Mouse (Mus musculus) liver, embryonic 15.5 days (tissue): ENCODE measurements around the gene Nprl3. TPM values are rescaled to one million over a fixed set of nuclear protein-coding genes. Genes with fewer than 3 reads are reported as not detected.
A peak's percentile ranks its signal among the peaks of the same experiment; 100 is the strongest.
"Not testable (repeated sequence)": the region's sequence is repeated elsewhere in the genome, so short reads cannot be mapped to it uniquely, and the experiment has no call there.

Source experiments
- ATAC-seq: fragments of 200-750 bp; cut with Nextera tagmentation; 2 replicates; pipeline ENCODE4 v1.8.0; 2017; ENCODE audit warnings: moderate number of reproducible peaks, mild to moderate bottlenecking, moderate library complexity; ENCODE audit not compliant: insufficient read depth
- H3K27ac ChIP-seq: fragments of 300-500 bp; sonication (generic); replicated peaks from 2 replicates; pipeline ENCODE4 v1.5.1; 2015; ENCODE audit warnings: mild to moderate bottlenecking, inconsistent platforms
- H3K27me3 ChIP-seq: fragments of 300-500 bp; sonication (generic); 2 replicates; pipeline ENCODE4 v1.6.1; 2015; ENCODE audit warnings: mild to moderate bottlenecking, inconsistent platforms
- H3K36me3 ChIP-seq: fragments of 300-500 bp; sonication (generic); replicated peaks from 2 replicates; pipeline ENCODE4 v1.6.1; 2015; ENCODE audit warnings: moderate library complexity, mild to moderate bottlenecking, inconsistent platforms
- H3K4me1 ChIP-seq: fragments of 300-500 bp; sonication (generic); replicated peaks from 2 replicates; pipeline ENCODE4 v1.6.1; 2015; ENCODE audit warnings: inconsistent platforms
- H3K4me2 ChIP-seq: fragments of 300-500 bp; sonication (generic); 2 replicates; pipeline ENCODE4 v1.6.1; 2015; ENCODE audit warnings: moderate library complexity, mild to moderate bottlenecking, inconsistent platforms
- H3K4me3 ChIP-seq: fragments of 300-500 bp; sonication (generic); replicated peaks from 2 replicates; pipeline ENCODE4 v1.5.1; 2015; ENCODE audit warnings: mild to moderate bottlenecking, inconsistent platforms
- H3K9ac ChIP-seq: fragments of 300-500 bp; sonication (generic); 2 replicates; pipeline ENCODE4 v1.6.1; 2015; ENCODE audit warnings: moderate library complexity, mild to moderate bottlenecking, inconsistent platforms
- H3K9me3 ChIP-seq: fragments of 300-500 bp; sonication (generic); replicated peaks from 2 replicates; pipeline ENCODE4 v1.6.1; 2016; ENCODE audit warnings: inconsistent platforms
- WGBS: fragments of 180-500 bp; shearing (Covaris S2); methylation state at CpG from one replicate; pipeline ENCODE4 v1.1.7; 2015; ENCODE audit warnings: mixed read lengths; ENCODE audit not compliant: insufficient replicate concordance; 5-methylcytosine and 5-hydroxymethylcytosine counted together
- polyA plus RNA-seq: library from polyadenylated mRNA; unstranded; fragments of >200 nt; fragmentation: Nextera tagmentation; extraction: Ambion mirVana; gene quantifications from 2 replicates; pipeline ENCODE4 v1.2.1, GENCODE M21; 2015

Gene Nprl3
- polyA plus RNA-seq, 1 experiment from 2014 or later = 28.1 TPM

DNA sequence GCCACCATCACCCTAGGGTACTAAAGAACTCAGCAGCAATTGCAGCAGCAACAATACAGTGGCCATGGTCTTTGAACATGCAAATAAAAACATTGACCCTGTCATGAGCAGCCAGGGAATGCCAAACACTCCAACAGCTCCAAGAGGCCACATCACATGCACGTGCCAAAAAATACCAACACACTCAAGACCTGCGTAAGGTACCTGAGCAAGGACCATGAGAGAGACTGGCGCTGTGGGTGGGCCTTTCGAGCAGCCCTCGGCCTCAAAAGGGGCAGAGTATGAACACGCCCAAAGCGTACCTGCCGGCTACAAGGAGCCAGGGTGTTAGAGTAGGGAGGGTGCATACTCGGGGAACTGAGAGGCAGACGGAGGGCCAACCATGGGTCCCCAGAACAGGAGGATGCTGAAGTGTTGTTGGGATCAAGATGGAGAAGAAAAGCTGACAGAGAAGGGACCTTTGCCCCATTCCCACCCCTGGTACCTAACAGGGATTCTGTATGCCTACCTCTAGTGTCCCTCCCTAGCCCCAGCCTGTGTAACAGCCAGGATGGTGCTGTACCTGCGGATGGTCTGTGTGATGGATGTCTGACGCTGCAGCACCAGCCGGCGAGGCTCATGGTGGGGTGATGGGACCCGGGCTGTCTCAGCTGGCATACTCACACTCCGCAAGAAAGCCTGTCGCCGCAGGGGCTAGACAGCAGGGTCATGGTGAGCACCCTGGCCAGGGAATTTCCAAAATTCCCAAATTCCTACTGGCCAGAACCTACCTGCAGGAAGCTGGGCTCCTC lies 51.9 kb downstream of the Nprl3 start:
- H3K27me3 ChIP-seq = peaks cover 31% of the 10 kb centered on the region
- H3K4me3 ChIP-seq = no peak overlapping the region
- peaks cover 4% of the 10 kb centered on the region for H3K36me3 ChIP-seq
- H3K9me3 ChIP-seq = no peaks in the 10 kb centered on the region
- H3K9ac ChIP-seq = no peak overlapping the region
- peaks cover 13% of the 10 kb centered on the region for H3K4me1 ChIP-seq
- 81% methylated on average over 18 of the region's 18 CpGs for WGBS
- no peak overlapping the region for H3K4me2 ChIP-seq
- ATAC-seq = no peak
- no peak overlapping the region for H3K27ac ChIP-seq

DNA sequence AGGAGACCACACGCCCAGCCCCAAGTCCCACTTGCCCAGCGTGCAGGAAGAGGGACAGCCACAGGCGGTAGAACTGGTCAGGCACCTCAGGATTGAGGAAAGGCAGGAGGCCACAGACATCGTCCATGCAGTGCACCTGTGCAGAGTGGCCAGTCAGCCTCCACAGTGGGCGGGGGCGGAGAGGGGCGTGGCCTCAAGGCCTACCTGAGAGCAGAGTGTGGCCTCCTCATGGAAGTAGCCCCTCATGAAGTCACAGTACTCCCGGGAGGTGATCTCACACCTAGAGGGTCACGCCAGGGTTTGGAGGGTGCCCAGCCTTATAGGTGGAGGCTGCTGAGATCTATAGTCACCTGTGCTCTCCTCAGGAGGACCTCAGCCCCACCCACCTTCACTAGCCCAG lies 56.9 kb downstream of the Nprl3 start:
- Histone ChIP-seq H3K9me3 (no peaks in the 10 kb centered on the region), H3K27ac (no peak overlapping the region), H3K36me3 (peaks cover 41% of the 10 kb centered on the region), H3K9ac (no peak overlapping the region), H3K4me1 (peaks cover 12% of the 10 kb centered on the region), H3K4me3 (no peak overlapping the region), H3K4me2 (no peak overlapping the region), H3K27me3 (no peaks in the 10 kb centered on the region)
- ATAC-seq = no peak
- 73% methylated on average over 9 of the region's 9 CpGs for WGBS

GRCm38 (mm10) chr11:32205058-32205873 lies 62.2 kb downstream of the Nprl3 start, which contains the start of gene Snrnp25:
TSS of gene Snrnp25 (plus strand) at chr11:32205415.
- H3K4me3 ChIP-seq = peak within 1 kb of the TSS; percentile 77
- WGBS = under 1% methylated on average over 52 of the region's 52 CpGs
- H3K27ac ChIP-seq = peak within 1 kb of the TSS; percentile 89
- 0 out of 2 replicates have a peak, but pooled peaks cover 2% of the 10 kb centered on the region for H3K27me3 ChIP-seq
- peaks cover 34% of the 10 kb centered on the region for H3K36me3 ChIP-seq
- H3K4me2 ChIP-seq = peak within 1 kb of the TSS; percentile 93
- H3K4me1 ChIP-seq = peaks cover 28% of the 10 kb centered on the region
- peak; percentile 99 for ATAC-seq
- H3K9me3 ChIP-seq = no peaks in the 10 kb centered on the region
- peak within 1 kb of the TSS; percentile 82 for H3K9ac ChIP-seq

GRCm38 (mm10) chr11:32201922-32202685 lies 65.4 kb downstream of the Nprl3 start:
- Histone ChIP-seq H3K4me1 (peaks cover 47% of the 10 kb centered on the region), H3K36me3 (peaks cover 2% of the 10 kb centered on the region)
- 33% methylated on average over 11 of the region's 11 CpGs for WGBS

GRCm38 (mm10) chr11:32200992-32201391 lies 66.5 kb downstream of the Nprl3 start:
- not testable (repeated sequence) for H3K27ac ChIP-seq, H3K4me3 ChIP-seq, H3K9ac ChIP-seq, H3K9me3 ChIP-seq, H3K4me2 ChIP-seq, H3K27me3 ChIP-seq, H3K36me3 ChIP-seq, ATAC-seq
- WGBS = 52% methylated on average over 1 of the region's 1 CpGs
- peaks cover 43% of the 10 kb centered on the region for H3K4me1 ChIP-seq

More at GRCm38 (mm10) chr11:32201922-32202685, 65.4 kb downstream of the Nprl3 start:
- H3K9ac ChIP-seq = no peak overlapping the region
- no peak for ATAC-seq
- H3K9me3 ChIP-seq = no peaks in the 10 kb centered on the region
- H3K4me2 ChIP-seq = no peak overlapping the region
- 0 out of 2 replicates have a peak, but pooled peaks cover 2% of the 10 kb centered on the region for H3K27me3 ChIP-seq
- no peak overlapping the region for H3K27ac ChIP-seq
- H3K4me3 ChIP-seq = no peak overlapping the region

DNA sequence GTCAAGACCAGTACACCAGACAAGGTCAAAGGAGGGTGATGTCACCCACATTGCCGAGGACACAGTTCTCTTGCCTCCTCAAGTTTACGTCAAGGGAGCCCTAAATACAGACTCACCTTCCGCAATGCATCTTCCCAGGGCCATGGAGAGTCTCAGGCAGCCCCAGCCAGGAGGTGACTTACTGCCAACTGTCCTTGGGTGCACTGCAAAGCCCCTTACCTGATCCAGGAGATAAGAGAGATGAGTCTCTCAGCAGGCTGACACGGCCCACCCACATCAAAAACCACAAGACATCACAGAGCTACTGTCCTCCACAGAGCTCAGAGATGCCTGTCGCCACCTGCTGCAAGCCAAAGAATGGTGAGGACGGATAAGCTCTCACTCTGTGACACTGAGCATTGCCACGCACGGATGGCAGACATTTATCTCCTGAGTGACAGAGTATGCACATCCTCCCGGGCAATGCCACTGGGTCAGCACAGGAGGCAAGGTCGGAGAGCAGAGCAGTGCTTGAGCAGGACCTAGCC lies 67.4 kb downstream of the Nprl3 start, which contains the start of gene Il9r:
TSS of gene Il9r (minus strand) at position 205 of the 527 bp plus-strand sequence.
- Histone ChIP-seq H3K4me3 (no peak within 1 kb of the TSS), H3K9ac (no peak within 1 kb of the TSS), H3K27me3 (peaks cover 6% of the 10 kb centered on the region; the same call in 1 of the 2 replicates), H3K9me3 (no peaks in the 10 kb centered on the region), H3K4me2 (no peak within 1 kb of the TSS), H3K27ac (no peak within 1 kb of the TSS), H3K4me1 (peaks cover 40% of the 10 kb centered on the region), H3K36me3 (no peaks in the 10 kb centered on the region)
- ATAC-seq = no peak
- WGBS = 18% methylated on average over 10 of the region's 10 CpGs

DNA sequence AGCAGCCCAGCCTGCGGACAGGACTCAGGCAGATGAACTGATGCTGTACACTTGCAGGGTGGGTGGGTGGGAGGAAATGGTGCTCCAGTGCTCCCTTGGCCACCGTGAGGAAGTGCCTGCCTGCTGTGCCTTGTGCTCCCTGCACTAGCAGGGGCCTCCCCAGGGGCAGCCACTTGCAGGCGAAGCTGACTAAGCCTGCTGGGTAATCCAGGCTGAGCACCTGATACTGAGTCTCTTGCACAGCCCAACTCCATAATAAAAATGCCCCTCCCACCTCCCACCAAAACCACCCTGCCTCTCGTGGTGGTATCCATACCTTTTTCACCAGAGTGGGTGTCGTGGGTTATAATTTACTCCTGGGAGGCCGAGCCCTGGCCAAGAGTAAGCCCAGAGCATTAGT lies 68.3 kb downstream of the Nprl3 start:
- H3K4me2 ChIP-seq = no peak overlapping the region
- peaks cover 32% of the 10 kb centered on the region for H3K4me1 ChIP-seq
- no peak overlapping the region for H3K4me3 ChIP-seq
- no peak overlapping the region for H3K9ac ChIP-seq
- H3K36me3 ChIP-seq = no peaks in the 10 kb centered on the region
- ATAC-seq = no peak
- H3K9me3 ChIP-seq = no peaks in the 10 kb centered on the region
- H3K27me3 ChIP-seq = peaks cover 6% of the 10 kb centered on the region; the same call in 1 of the 2 replicates
- no peak overlapping the region for H3K27ac ChIP-seq
- WGBS = 35% methylated on average over 6 of the region's 6 CpGs

DNA sequence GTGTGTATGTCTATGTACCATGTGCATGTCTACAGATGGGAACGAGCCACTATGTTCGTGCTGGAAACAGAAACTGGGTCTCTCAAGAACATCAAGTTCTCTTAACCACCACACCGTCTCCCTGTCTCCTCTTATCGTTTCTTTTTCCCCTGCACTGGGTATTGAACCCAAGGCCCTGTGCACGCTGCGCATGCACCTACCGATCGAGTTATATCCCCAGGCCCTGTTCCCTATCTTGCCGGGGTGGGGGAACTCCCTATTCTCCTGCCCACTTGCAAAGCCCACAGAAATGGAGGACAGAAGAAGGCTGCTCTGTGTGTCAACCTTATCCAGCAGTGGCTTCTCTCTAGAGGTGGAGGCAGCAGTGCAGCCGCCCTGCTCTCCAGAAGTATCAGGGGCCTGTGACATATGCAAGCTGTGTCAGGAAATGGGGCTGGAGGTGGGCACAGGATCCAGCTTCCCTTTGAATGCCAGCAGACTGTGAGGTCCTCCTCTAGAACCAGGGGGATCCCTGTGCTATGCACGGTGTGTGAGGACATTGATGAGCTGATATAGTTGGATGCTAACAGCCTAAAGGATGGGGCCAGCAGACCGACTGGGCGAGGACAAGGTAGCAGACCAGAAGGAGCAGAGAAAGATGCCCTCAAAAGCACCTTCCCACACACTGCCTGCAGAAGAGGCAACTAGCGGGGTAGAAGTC lies 69.1 kb downstream of the Nprl3 start:
- Histone ChIP-seq H3K4me3 (no peak overlapping the region), H3K27ac (no peak overlapping the region), H3K27me3 (peaks cover 6% of the 10 kb centered on the region; the same call in 1 of the 2 replicates), H3K9ac (no peak overlapping the region), H3K4me2 (no peak overlapping the region), H3K4me1 (peaks cover 30% of the 10 kb centered on the region), H3K36me3 (no peaks in the 10 kb centered on the region), H3K9me3 (no peaks in the 10 kb centered on the region)
- WGBS = 47% methylated on average over 14 of the region's 14 CpGs
- ATAC-seq = no peak

DNA sequence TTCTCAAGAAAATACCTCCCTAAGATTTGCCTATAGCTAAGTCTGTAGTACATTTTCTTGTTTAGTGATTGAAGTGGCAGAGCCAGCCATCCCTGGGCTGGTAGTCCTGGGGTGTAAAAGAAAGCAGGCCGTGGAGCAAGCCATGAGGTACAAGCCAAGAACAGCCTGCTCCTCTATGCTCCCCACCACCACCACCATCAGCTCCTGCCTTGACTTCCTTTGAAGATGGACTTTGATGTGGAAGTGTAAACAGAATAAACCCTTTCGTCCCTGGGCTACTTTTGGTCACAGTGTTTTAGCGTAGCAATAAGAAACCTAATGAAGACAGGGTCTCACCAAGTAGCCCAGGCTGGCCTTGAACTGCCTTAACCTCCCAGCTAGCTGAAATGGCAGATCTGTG lies 69.7 kb downstream of the Nprl3 start:
- no peak overlapping the region for H3K4me3 ChIP-seq
- H3K36me3 ChIP-seq = no peaks in the 10 kb centered on the region
- H3K4me1 ChIP-seq = peaks cover 30% of the 10 kb centered on the region
- H3K4me2 ChIP-seq = no peak overlapping the region
- H3K9ac ChIP-seq = no peak overlapping the region
- H3K9me3 ChIP-seq = no peaks in the 10 kb centered on the region
- no peak overlapping the region for H3K27ac ChIP-seq
- no peak for ATAC-seq
- 42% methylated on average over 3 of the region's 3 CpGs for WGBS
- peaks cover 6% of the 10 kb centered on the region; the same call in 1 of the 2 replicates for H3K27me3 ChIP-seq

DNA sequence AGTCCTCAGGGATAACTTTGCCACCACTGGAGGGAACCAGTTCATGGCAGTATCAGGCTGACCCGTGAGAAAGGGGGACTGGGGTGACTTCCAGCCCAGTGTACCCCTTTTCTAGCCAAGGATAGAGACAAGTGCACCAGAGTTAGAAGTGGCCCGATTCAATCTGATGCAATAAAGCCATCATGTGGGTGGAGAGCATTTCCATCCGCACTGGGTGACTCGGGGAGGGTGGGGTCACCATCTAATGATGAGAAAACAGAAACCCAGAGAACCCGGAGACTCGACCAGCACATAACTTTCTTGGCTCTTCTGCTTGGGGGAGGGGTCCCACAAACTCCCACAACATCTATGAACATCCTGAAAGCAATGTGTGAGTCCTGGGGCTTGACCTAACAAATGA lies 70.8 kb downstream of the Nprl3 start:
- 32% methylated on average over 6 of the region's 6 CpGs for WGBS

More for the DNA sequence above, 70.8 kb downstream of the Nprl3 start:
- no peaks in the 10 kb centered on the region for H3K36me3 ChIP-seq
- ATAC-seq = no peak
- H3K4me2 ChIP-seq = no peak overlapping the region
- no peaks in the 10 kb centered on the region for H3K9me3 ChIP-seq
- H3K4me1 ChIP-seq = peaks cover 30% of the 10 kb centered on the region
- peaks cover 4% of the 10 kb centered on the region; the same call in 1 of the 2 replicates for H3K27me3 ChIP-seq
- H3K9ac ChIP-seq = no peak overlapping the region
- no peak overlapping the region for H3K27ac ChIP-seq
- no peak overlapping the region for H3K4me3 ChIP-seq
